Mouse (Mus musculus): ENCODE measurements at regions not wholly inside any gene's neighbourhood (a gene's known extent, or its start where the extent isn't known, plus 50 kb on each side); places are given as distances from the start of the nearest gene placed in this dataset.

GRCm38 (mm10) chrX:167091841-167092240 lies 117.3 kb downstream of the Tmsb4x start:
- no peak for ATAC-seq (replicated peaks; ENCODE audit: insufficient number of reproducible peaks, insufficient read depth, low FRiP score, low read depth)
- H3K27me3 ChIP-seq, result no peaks in the 10 kb centered on the region
- H3K36me3 ChIP-seq, result no peaks in the 10 kb centered on the region
- H3K9me3 ChIP-seq (replicated peaks), result no peaks in the 10 kb centered on the region
- H3K4me3 ChIP-seq, result no peak overlapping the region
- H3K4me2 ChIP-seq, result no peak overlapping the region
- H3K9ac ChIP-seq, result no peak overlapping the region
- H3K27ac ChIP-seq, result no peak overlapping the region
- 53% methylated on average over 1 of the region's 1 CpGs for WGBS
- H3K4me1 ChIP-seq (replicated peaks), result no peaks in the 10 kb centered on the region

DNA sequence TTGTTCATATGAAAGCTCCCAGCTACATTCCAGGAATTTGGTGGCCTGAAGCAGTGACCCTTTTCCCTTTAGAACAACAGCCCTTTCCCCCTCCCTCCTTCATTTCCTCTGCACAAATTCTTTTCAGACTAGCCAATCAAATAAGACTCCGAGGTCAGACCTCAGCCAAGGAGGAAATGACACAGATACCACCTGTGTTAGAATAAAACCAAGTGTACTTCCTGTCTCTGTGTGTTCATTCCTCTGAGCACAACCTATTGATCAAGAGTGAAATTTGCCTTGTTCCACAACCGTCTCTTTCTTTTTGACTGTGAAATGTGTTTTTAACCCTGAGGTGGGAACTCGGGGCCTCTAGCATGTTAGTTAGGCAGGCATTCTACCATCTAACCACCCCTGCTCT lies 120.2 kb downstream of the Tmsb4x start:
- no peak for ATAC-seq (replicated peaks; ENCODE audit: insufficient number of reproducible peaks, insufficient read depth, low FRiP score, low read depth)
- no peaks in the 10 kb centered on the region for H3K9me3 ChIP-seq (replicated peaks)
- no peaks in the 10 kb centered on the region for H3K36me3 ChIP-seq
- no peak overlapping the region for H3K9ac ChIP-seq
- no peak overlapping the region for H3K4me3 ChIP-seq
- no peaks in the 10 kb centered on the region for H3K27me3 ChIP-seq
- H3K27ac ChIP-seq, result peak overlapping the region; percentile 37; the same call in 1 of the 2 replicates
- 44% methylated on average over 3 of the region's 3 CpGs for WGBS
- no peak overlapping the region for H3K4me2 ChIP-seq
- H3K4me1 ChIP-seq (replicated peaks), result no peaks in the 10 kb centered on the region

DNA sequence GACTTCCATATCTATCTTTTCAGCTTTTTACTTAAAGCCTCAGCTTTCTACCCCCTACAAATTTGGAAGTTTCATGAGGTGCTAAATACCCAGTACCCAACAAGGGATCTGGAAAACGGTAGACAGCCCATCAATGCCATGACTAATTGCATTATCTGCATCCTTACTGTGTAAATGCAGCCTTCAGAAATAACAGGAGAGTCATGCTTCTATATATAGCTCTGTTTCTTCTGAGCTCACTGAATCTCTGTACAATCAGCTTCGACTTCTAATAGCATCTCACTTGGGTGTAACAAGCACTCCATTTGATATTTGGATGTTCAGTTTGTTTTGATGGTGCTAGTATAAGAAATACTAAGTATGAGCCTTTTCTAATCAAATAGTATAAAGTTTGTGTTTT lies 120.7 kb downstream of the Tmsb4x start:
- Histone ChIP-seq H3K9me3 (replicated peaks) (no peaks in the 10 kb centered on the region), H3K4me2 (no peak overlapping the region), H3K4me1 (replicated peaks) (no peaks in the 10 kb centered on the region), H3K9ac (no peak overlapping the region), H3K27me3 (no peaks in the 10 kb centered on the region), H3K27ac (peak overlapping the region; percentile 5), H3K36me3 (no peaks in the 10 kb centered on the region), H3K4me3 (no peak overlapping the region)
- ATAC-seq (replicated peaks; ENCODE audit: insufficient number of reproducible peaks, insufficient read depth, low FRiP score, low read depth), result no peak
- WGBS, result 23% methylated on average over 2 of the region's 2 CpGs

DNA sequence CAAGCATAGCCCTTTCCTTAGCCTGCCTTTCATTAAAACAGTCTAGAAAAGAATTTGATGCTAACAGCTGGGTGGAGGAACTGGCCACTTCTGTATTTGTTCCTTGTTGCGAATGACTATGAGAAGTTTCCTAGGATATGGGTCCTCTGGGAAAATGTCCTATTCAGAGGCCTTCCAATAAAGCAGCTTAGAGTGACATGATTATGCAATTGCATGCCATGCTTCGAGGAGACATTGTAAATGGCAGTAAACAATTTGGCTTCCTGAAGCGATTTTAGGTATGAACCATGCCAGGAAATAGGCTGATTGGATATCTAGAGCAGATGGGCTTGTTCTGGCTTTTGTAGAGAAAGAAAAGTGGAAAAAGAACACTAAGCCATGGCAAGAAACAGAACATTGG lies 128.3 kb downstream of the Tmsb4x start:
- no peak overlapping the region for H3K27ac ChIP-seq
- no peak overlapping the region for H3K9ac ChIP-seq
- H3K9me3 ChIP-seq (replicated peaks), result no peaks in the 10 kb centered on the region
- H3K27me3 ChIP-seq, result no peaks in the 10 kb centered on the region
- H3K4me3 ChIP-seq, result no peak overlapping the region
- ATAC-seq (replicated peaks; ENCODE audit: insufficient number of reproducible peaks, insufficient read depth, low FRiP score, low read depth), result no peak
- H3K36me3 ChIP-seq, result no peaks in the 10 kb centered on the region
- no peaks in the 10 kb centered on the region for H3K4me1 ChIP-seq (replicated peaks)
- H3K4me2 ChIP-seq, result no peak overlapping the region
- 69% methylated on average over 3 of the region's 3 CpGs for WGBS

DNA sequence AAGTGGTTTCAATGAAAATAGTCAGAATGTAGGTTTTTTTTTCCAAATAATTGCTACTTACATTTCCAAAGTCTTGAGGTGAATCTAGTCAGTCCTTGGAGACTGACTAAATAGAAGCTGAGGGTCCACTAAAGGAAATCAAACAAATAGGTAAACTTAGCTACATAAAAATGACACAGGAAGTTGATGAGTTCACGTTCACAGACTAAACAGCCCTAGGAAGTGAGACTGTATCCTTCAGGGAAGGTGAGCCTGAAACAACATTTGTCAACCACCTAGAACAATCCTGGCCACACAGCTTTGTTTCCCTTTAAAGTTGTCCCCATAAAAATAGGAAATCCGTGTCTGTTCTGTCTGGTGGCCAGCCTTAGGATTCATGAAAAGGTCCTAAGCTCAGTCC lies 140.0 kb downstream of the Tmsb4x start:
- Histone ChIP-seq H3K4me1 (replicated peaks) (no peaks in the 10 kb centered on the region), H3K27me3 (no peaks in the 10 kb centered on the region), H3K36me3 (no peaks in the 10 kb centered on the region), H3K27ac (no peak overlapping the region), H3K4me2 (no peak overlapping the region), H3K9ac (no peak overlapping the region), H3K9me3 (replicated peaks) (no peaks in the 10 kb centered on the region), H3K4me3 (no peak overlapping the region)
- WGBS, result 66% methylated on average over 2 of the region's 2 CpGs
- no peak for ATAC-seq (replicated peaks; ENCODE audit: insufficient number of reproducible peaks, insufficient read depth, low FRiP score, low read depth)

DNA sequence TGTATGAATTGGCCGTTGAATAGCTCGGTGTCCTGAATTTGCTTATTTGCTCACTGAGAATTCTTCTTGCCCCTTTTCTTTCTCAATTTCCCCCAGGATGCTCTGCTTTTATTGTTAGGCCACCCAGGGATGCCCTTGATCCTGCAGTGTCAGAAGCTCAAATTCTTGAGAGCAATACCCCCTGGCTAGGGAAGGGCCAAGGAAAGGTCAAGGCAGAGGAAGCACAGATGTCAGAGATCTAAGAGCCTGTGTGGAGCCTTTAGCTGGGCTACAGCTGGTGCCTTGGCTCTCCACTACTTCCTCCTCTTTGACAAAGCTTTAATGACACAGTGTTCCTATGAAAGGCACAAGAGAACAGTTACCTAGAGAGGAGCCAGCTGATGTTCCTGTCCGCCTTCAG lies 141.2 kb downstream of the Tmsb4x start:
- Histone ChIP-seq H3K4me1 (replicated peaks) (no peaks in the 10 kb centered on the region), H3K27ac (no peak overlapping the region), H3K9ac (no peak overlapping the region), H3K4me3 (no peak overlapping the region), H3K27me3 (no peaks in the 10 kb centered on the region), H3K9me3 (replicated peaks) (no peaks in the 10 kb centered on the region), H3K36me3 (no peaks in the 10 kb centered on the region), H3K4me2 (no peak overlapping the region)
- no peak for ATAC-seq (replicated peaks; ENCODE audit: insufficient number of reproducible peaks, insufficient read depth, low FRiP score, low read depth)
- WGBS, result 88% methylated on average over 3 of the region's 3 CpGs

DNA sequence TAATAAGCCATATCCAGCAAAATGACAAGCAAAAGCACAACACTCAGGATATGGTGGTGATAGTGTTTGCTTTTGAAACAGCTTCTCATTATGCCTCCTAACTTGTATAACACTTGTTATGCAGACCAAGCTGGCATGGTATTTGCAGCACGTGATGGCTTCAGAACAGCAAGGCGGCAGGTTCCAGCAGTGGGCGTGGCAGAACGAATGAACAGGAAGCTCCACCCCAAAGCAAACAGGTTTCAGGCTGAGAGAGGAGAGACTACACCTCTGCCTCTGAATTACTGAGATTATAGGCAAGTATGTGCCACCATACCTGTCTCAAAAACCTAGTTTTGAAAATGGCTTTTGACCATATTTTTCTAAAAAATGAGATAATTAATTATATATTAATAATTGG lies 145.2 kb downstream of the Tmsb4x start:
- Histone ChIP-seq H3K27ac (no peak overlapping the region), H3K9me3 (replicated peaks) (no peaks in the 10 kb centered on the region), H3K4me2 (no peak overlapping the region), H3K9ac (no peak overlapping the region), H3K4me1 (replicated peaks) (no peaks in the 10 kb centered on the region), H3K4me3 (no peak overlapping the region), H3K27me3 (no peaks in the 10 kb centered on the region), H3K36me3 (no peaks in the 10 kb centered on the region)
- 54% methylated on average over 4 of the region's 4 CpGs for WGBS
- ATAC-seq (replicated peaks; ENCODE audit: insufficient number of reproducible peaks, insufficient read depth, low FRiP score, low read depth), result no peak

GRCm38 (mm10) chrX:167052456-167052855 lies 156.7 kb downstream of the Tmsb4x start:
- Histone ChIP-seq H3K9me3 (replicated peaks) (no peaks in the 10 kb centered on the region), H3K9ac (no peak overlapping the region), H3K27me3 (no peaks in the 10 kb centered on the region), H3K4me3 (no peak overlapping the region), H3K4me1 (replicated peaks) (0 out of 2 replicates have a peak, but pooled peaks cover 2% of the 10 kb centered on the region), H3K27ac (no peak overlapping the region), H3K4me2 (no peak overlapping the region), H3K36me3 (no peaks in the 10 kb centered on the region)
- ATAC-seq (replicated peaks; ENCODE audit: insufficient number of reproducible peaks, insufficient read depth, low FRiP score, low read depth), result no peak
- 78% methylated on average over 10 of the region's 10 CpGs for WGBS

DNA sequence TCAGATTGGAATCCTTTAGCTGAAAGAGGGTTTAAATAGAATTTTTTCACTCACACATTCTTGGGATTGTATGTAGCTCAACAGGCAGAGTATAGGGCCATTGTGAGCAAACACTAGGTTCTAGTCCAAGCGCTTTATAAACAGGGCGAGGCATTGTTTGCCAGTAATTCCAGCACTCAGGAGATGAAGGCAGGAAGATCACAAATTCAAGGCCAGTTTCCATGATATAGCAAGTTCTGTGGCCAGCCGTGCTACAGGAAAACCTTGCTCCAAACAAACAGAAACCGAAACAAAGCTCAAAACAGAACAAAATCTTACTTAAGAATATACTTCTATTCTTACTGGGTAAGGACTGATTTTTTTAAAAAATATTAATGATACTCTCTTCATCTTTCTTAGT lies 159.0 kb downstream of the Tmsb4x start:
- WGBS, result 80% methylated on average over 4 of the region's 4 CpGs
- no peak overlapping the region for H3K4me2 ChIP-seq
- H3K4me3 ChIP-seq, result no peak overlapping the region
- H3K9me3 ChIP-seq (replicated peaks), result no peaks in the 10 kb centered on the region
- no peaks in the 10 kb centered on the region for H3K36me3 ChIP-seq
- H3K9ac ChIP-seq, result no peak overlapping the region
- H3K27ac ChIP-seq, result peak overlapping the region; percentile 20; the same call in 1 of the 2 replicates
- no peak for ATAC-seq (replicated peaks; ENCODE audit: insufficient number of reproducible peaks, insufficient read depth, low FRiP score, low read depth)
- H3K4me1 ChIP-seq (replicated peaks), result 0 out of 2 replicates have a peak, but pooled peaks cover 2% of the 10 kb centered on the region
- no peaks in the 10 kb centered on the region for H3K27me3 ChIP-seq

GRCm38 (mm10) chrX:167049191-167049968 lies 159.7 kb downstream of the Tmsb4x start:
- Histone ChIP-seq H3K4me2 (no peak overlapping the region), H3K9me3 (replicated peaks) (no peaks in the 10 kb centered on the region), H3K27ac (peak overlapping the region; percentile 20; the same call in 1 of the 2 replicates), H3K36me3 (no peaks in the 10 kb centered on the region), H3K9ac (no peak overlapping the region), H3K4me1 (replicated peaks) (0 out of 2 replicates have a peak, but pooled peaks cover 2% of the 10 kb centered on the region), H3K27me3 (no peaks in the 10 kb centered on the region), H3K4me3 (no peak overlapping the region)
- 65% methylated on average over 5 of the region's 5 CpGs for WGBS
- no peak for ATAC-seq (replicated peaks; ENCODE audit: insufficient number of reproducible peaks, insufficient read depth, low FRiP score, low read depth)

DNA sequence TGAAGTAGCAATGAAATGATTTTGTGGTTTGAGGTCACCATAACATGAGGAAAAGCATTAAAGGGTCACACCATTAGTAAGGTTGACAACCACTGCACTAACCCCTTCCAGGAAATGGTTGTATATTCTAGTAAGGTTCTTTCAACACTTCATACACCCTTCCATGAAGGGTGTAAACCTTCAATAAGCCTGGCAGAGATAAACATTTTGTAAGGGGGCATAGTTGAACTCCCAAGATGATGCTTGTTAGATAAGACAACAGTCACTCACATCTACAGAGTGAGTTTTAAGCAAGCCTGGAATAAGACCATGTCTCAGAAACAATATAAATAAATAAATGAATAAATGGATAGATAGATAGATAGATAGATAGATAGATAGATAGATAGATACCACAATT lies 171.1 kb downstream of the Tmsb4x start:
- Histone ChIP-seq H3K4me2 (no peak overlapping the region), H3K4me3 (no peak overlapping the region), H3K36me3 (no peaks in the 10 kb centered on the region), H3K9me3 (replicated peaks) (no peaks in the 10 kb centered on the region), H3K27me3 (no peaks in the 10 kb centered on the region), H3K27ac (no peak overlapping the region), H3K4me1 (replicated peaks) (no peaks in the 10 kb centered on the region), H3K9ac (no peak overlapping the region)
- ATAC-seq (replicated peaks; ENCODE audit: insufficient number of reproducible peaks, insufficient read depth, low FRiP score, low read depth), result no peak

DNA sequence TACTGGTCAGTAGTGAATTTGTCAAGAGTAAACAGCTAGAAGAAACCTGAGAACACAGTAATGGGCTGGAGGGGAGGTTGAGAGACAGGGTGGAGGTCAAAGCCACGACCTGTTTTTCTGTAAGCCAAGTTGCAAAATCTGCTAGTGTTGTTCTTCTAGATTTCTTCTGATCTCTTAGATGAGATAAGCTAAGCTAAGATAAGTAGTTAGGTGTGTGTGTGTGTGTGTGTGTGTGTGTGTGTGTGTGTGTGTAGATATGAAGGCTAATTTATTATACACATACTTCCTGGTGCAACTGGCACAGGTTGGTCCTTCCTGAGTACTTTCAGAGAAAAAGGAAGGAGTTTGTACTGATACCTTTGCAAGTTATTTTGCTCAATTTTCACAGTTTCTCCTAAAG lies 172.8 kb downstream of the Tmsb4x start:
- WGBS, result 53% methylated on average over 1 of the region's 1 CpGs
- 0 out of 2 replicates have a peak, but pooled peaks cover 2% of the 10 kb centered on the region for H3K4me1 ChIP-seq (replicated peaks)
- H3K36me3 ChIP-seq, result no peaks in the 10 kb centered on the region
- no peak overlapping the region for H3K4me2 ChIP-seq
- H3K9ac ChIP-seq, result no peak overlapping the region
- H3K27ac ChIP-seq, result no peak overlapping the region
- no peak for ATAC-seq (replicated peaks; ENCODE audit: insufficient number of reproducible peaks, insufficient read depth, low FRiP score, low read depth)
- H3K9me3 ChIP-seq (replicated peaks), result no peaks in the 10 kb centered on the region
- no peaks in the 10 kb centered on the region for H3K27me3 ChIP-seq
- H3K4me3 ChIP-seq, result no peak overlapping the region
